Mouse (Mus musculus) G1E (cell line): ENCODE results near the gene Ldlr. TPM values are rescaled to one million over a fixed set of nuclear protein-coding genes. Genes with fewer than 3 reads are reported as not detected.
A peak's percentile ranks its signal among the peaks of the same experiment; 100 is the strongest.
"Not testable (repeated sequence)": the region's sequence is repeated elsewhere in the genome, so short reads cannot be mapped to it uniquely, and the experiment has no call there.

Experiments used
- ATAC-seq: 2 replicates; pipeline ENCODE4 v1.8.0; 2016; ENCODE audit warnings: mild to moderate bottlenecking; ENCODE audit not compliant: insufficient number of reproducible peaks, poor library complexity, low FRiP score, severe bottlenecking; ENCODE audit errors: extremely low read depth
- DNase-seq: peaks from one replicate; pipeline ENCODE4 v3.0.0; 2012; ENCODE audit warnings: low spot score
- H3K27me3 ChIP-seq: 2 replicates; pipeline ENCODE4 v1.6.1; 2012; ENCODE audit warnings: mild to moderate bottlenecking, low read length, inconsistent platforms; ENCODE audit not compliant: insufficient read depth
- H3K36me3 ChIP-seq: replicated peaks from 2 replicates; pipeline ENCODE3; 2012; ENCODE audit warnings: mild to moderate bottlenecking, inconsistent platforms
- H3K4me1 ChIP-seq: 2 replicates; pipeline ENCODE4 v1.6.1; 2012; ENCODE audit warnings: low read depth, low read length, inconsistent platforms, mixed read lengths; ENCODE audit not compliant: insufficient read depth
- H3K4me3 ChIP-seq: 2 replicates; pipeline ENCODE4 v1.5.1; 2012; ENCODE audit warnings: low read depth, mild to moderate bottlenecking, inconsistent platforms, low read length, moderate library complexity, mixed read lengths
- H3K9me3 ChIP-seq: replicated peaks from 2 replicates; pipeline ENCODE4 v1.6.1; 2012; ENCODE audit warnings: inconsistent platforms
- CTCF ChIP-seq: IDR thresholded peaks from 2 replicates; pipeline ENCODE4 v1.5.1; 2012; ENCODE audit warnings: low read depth, low read length, inconsistent platforms, mixed read lengths
- GATA1 ChIP-seq: IDR thresholded peaks from 2 replicates; pipeline ENCODE4 v1.6.1; 2012; ENCODE audit warnings: borderline replicate concordance, low read length, inconsistent platforms, mixed read lengths
- GATA2 ChIP-seq: IDR thresholded peaks from 2 replicates; pipeline ENCODE4 v1.6.1; 2012; ENCODE audit warnings: low read depth, low read length, inconsistent platforms, borderline replicate concordance
- POLR2AphosphoS5 ChIP-seq: IDR thresholded peaks from 2 replicates; pipeline ENCODE4 v1.6.1; 2012; ENCODE audit warnings: low read depth, low read length, inconsistent platforms; ENCODE audit not compliant: insufficient replicate concordance
- TAL1 ChIP-seq: conservative IDR thresholded peaks from 2 replicates; pipeline ENCODE4 v1.6.1; 2012; ENCODE audit warnings: low read depth, low read length, inconsistent platforms, mixed read lengths
- polyA plus RNA-seq: library from polyadenylated mRNA; stranded (reverse); fragments of >175 nt; gene quantifications from 2 replicates; pipeline ENCODE4 v1.2.3, GENCODE M21; 2012
- total RNA-seq, 2 experiments: library from RNA; stranded (forward) in 1 of 2; stranded (reverse) in 1 of 2; fragments of 200-1000 nt in 1 of 2; fragments of >200 nt in 1 of 2; fragmentation: Nextera tagmentation in 1 of 2; gene quantifications; 2 replicates each; pipeline ENCODE4 v1.2.3; 2014 to 2017

Gene Ldlr
- total and polyA plus RNA-seq, 3 experiments = 21.9 to 52.1 (median 37.5) TPM

GRCm38 (mm10) chr9:21786906-21787305 is 63.6 kb downstream of the Ldlr start:
- Histone ChIP-seq H3K4me1 (peaks cover 3% of the 10 kb centered on the region), H3K4me3 (no peak overlapping the region), H3K9me3 (no peaks in the 10 kb centered on the region), H3K36me3 (no peaks in the 10 kb centered on the region), H3K27me3 (peaks cover 27% of the 10 kb centered on the region)
- TF ChIP-seq CTCF (peak; percentile 62), TAL1 (no peak), GATA2 (no peak)
- DNase-seq = peak; percentile 50
- ATAC-seq = peak; percentile 34

GRCm38 (mm10) chr9:21787654-21788053 is 64.4 kb downstream of the Ldlr start:
- Histone ChIP-seq H3K27me3 (peaks cover 28% of the 10 kb centered on the region), H3K9me3 (no peaks in the 10 kb centered on the region), H3K4me3 (no peak overlapping the region), H3K4me1 (peaks cover 3% of the 10 kb centered on the region), H3K36me3 (no peaks in the 10 kb centered on the region)
- no peak for TF ChIP-seq CTCF
- no peak for TF ChIP-seq GATA2
- TF ChIP-seq TAL1 = no peak
- TF ChIP-seq POLR2AphosphoS5 = no peak
- TF ChIP-seq GATA1 = no peak
- no peak for ATAC-seq
- DNase-seq = no peak

- ATAC-seq (no peak), DNase-seq (no peak)
- TF ChIP-seq TAL1 (no peak), CTCF (no peak), POLR2AphosphoS5 (no peak), GATA2 (no peak), GATA1 (no peak)
- no peaks in the 10 kb centered on the region for H3K9me3 ChIP-seq
- H3K36me3 ChIP-seq = no peaks in the 10 kb centered on the region
- no peak overlapping the region for H3K4me3 ChIP-seq
- peaks cover 30% of the 10 kb centered on the region for H3K27me3 ChIP-seq
- H3K4me1 ChIP-seq = peaks cover 3% of the 10 kb centered on the region
Observed at GRCm38 (mm10) chr9:21788234-21788633, 65.0 kb downstream of the Ldlr start.

GRCm38 (mm10) chr9:21791861-21792260 is 68.6 kb downstream of the Ldlr start:
- ATAC-seq (no peak), DNase-seq (no peak)
- no peaks in the 10 kb centered on the region for H3K9me3 ChIP-seq
- H3K27me3 ChIP-seq = peaks cover 44% of the 10 kb centered on the region
- no peak overlapping the region for H3K4me3 ChIP-seq
- H3K4me1 ChIP-seq = no peaks in the 10 kb centered on the region
- TF ChIP-seq CTCF (no peak), GATA2 (no peak), GATA1 (no peak), POLR2AphosphoS5 (no peak), TAL1 (no peak)
- H3K36me3 ChIP-seq = no peaks in the 10 kb centered on the region

GRCm38 (mm10) chr9:21792644-21793043 is 69.4 kb downstream of the Ldlr start:
- peaks cover 51% of the 10 kb centered on the region for H3K27me3 ChIP-seq
- no peak for ATAC-seq
- no peaks in the 10 kb centered on the region for H3K36me3 ChIP-seq
- no peak overlapping the region for H3K4me3 ChIP-seq
- H3K9me3 ChIP-seq = no peaks in the 10 kb centered on the region
- 0 out of 2 replicates have a peak, but pooled peaks cover under 1% of the 10 kb centered on the region for H3K4me1 ChIP-seq
- no peak for DNase-seq
- TF ChIP-seq GATA1 (no peak), GATA2 (no peak), CTCF (no peak), TAL1 (no peak), POLR2AphosphoS5 (no peak)

GRCm38 (mm10) chr9:21793507-21793906 is 70.2 kb downstream of the Ldlr start:
- not testable (repeated sequence) for H3K4me1 ChIP-seq

GRCm38 (mm10) chr9:21794344-21794834 is 71.1 kb downstream of the Ldlr start:
- peaks cover 11% of the 10 kb centered on the region for H3K4me1 ChIP-seq
- peaks cover 56% of the 10 kb centered on the region for H3K27me3 ChIP-seq
- ATAC-seq = no peak

More at GRCm38 (mm10) chr9:21793507-21793906, 70.2 kb downstream of the Ldlr start:
- not testable (repeated sequence) for H3K36me3 ChIP-seq, H3K4me3 ChIP-seq, DNase-seq, ATAC-seq, H3K9me3 ChIP-seq
- peaks cover 53% of the 10 kb centered on the region for H3K27me3 ChIP-seq

More at GRCm38 (mm10) chr9:21794344-21794834, 71.1 kb downstream of the Ldlr start:
- Histone ChIP-seq H3K36me3 (no peaks in the 10 kb centered on the region), H3K4me3 (no peak overlapping the region; the same call in 1 of the 2 replicates), H3K9me3 (no peaks in the 10 kb centered on the region)
- no peak for DNase-seq
- no peak for TF ChIP-seq GATA2
- no peak for TF ChIP-seq POLR2AphosphoS5
- no peak for TF ChIP-seq TAL1
- TF ChIP-seq GATA1 = no peak
- no peak for TF ChIP-seq CTCF
